Mouse (Mus musculus) bone marrow, adult 2 months (tissue): ENCODE results near the gene Trappc3. TPM values are rescaled to one million over a fixed set of nuclear protein-coding genes. Genes with fewer than 3 reads are reported as not detected.

Experiments
- H3K27ac ChIP-seq: fragments of 200-500 bp; 2 replicates; pipeline ENCODE4 v1.5.1; 2012; ENCODE audit warnings: low read depth, mild to moderate bottlenecking, control low read depth, inconsistent platforms, low read length; ENCODE audit not compliant: control insufficient read depth, poor library complexity, insufficient read depth
- H3K4me1 ChIP-seq: fragments of 200-500 bp; 2 replicates; pipeline ENCODE4 v1.6.1; 2011; ENCODE audit warnings: low read length; ENCODE audit not compliant: control insufficient read depth, insufficient read depth
- H3K4me3 ChIP-seq: fragments of 200-500 bp; replicated peaks from 2 replicates; pipeline ENCODE3; 2011; ENCODE audit warnings: mild to moderate bottlenecking, low read depth, low read length, control low read depth; ENCODE audit not compliant: control insufficient read depth
- CTCF ChIP-seq: fragments of 200-500 bp; IDR thresholded peaks from 2 replicates; pipeline ENCODE4 v1.5.1; 2011; ENCODE audit warnings: low read length, control low read depth; ENCODE audit not compliant: control insufficient read depth, insufficient read depth
- POLR2A ChIP-seq: fragments of 200-500 bp; IDR thresholded peaks from 2 replicates; pipeline ENCODE4 v1.6.1; 2011; ENCODE audit warnings: low read depth, mild to moderate bottlenecking, control low read depth, low read length, borderline replicate concordance; ENCODE audit not compliant: control insufficient read depth
- WGBS: fragments of 180-500 bp; shearing (Covaris S2); methylation state at CpG from one replicate; pipeline ENCODE4 v1.1.7; 2018; 5-methylcytosine and 5-hydroxymethylcytosine counted together
- polyA plus RNA-seq: library from polyadenylated mRNA; stranded (reverse); fragments of >200 nt; gene quantifications from 2 replicates; pipeline ENCODE4 v1.2.4, GENCODE M21; 2011; ENCODE audit warnings: low replicate concordance; ENCODE audit not compliant: missing spikeins, insufficient read depth, insufficient read length

Trappc3 gene
- polyA plus RNA-seq, 1 experiment = 32.5 TPM

- no peak overlapping the region for H3K4me3 ChIP-seq
- TF ChIP-seq POLR2A = no peak
- TF ChIP-seq CTCF = no peak
- WGBS = 83% methylated on average over 9 of the region's 9 CpGs
- H3K27ac ChIP-seq = no peak overlapping the region
- H3K4me1 ChIP-seq = no peaks in the 10 kb centered on the region
These were observed 16.4 kb downstream of the Trappc3 start for GRCm38 (mm10) chr4:126278565-126278915.

GRCm38 (mm10) chr4:126278961-126279360, 16.8 kb downstream of the Trappc3 start:
- Histone ChIP-seq H3K27ac (no peak overlapping the region), H3K4me1 (no peaks in the 10 kb centered on the region; the same call in 1 of the 2 replicates), H3K4me3 (no peak overlapping the region)
- TF ChIP-seq CTCF = no peak
- no peak for TF ChIP-seq POLR2A
- WGBS = 83% methylated on average over 9 of the region's 9 CpGs

- TF ChIP-seq CTCF (no peak), POLR2A (no peak)
- no peak overlapping the region for H3K27ac ChIP-seq
These were observed 19.6 kb downstream of the Trappc3 start for GRCm38 (mm10) chr4:126281706-126282105.

GRCm38 (mm10) chr4:126283582-126283981, 21.5 kb downstream of the Trappc3 start:
- 73% methylated on average over 8 of the region's 8 CpGs for WGBS
- no peak for TF ChIP-seq CTCF
- no peak for TF ChIP-seq POLR2A
- Histone ChIP-seq H3K4me3 (no peak overlapping the region), H3K4me1 (no peaks in the 10 kb centered on the region; the same call in none of the 2 replicates), H3K27ac (no peak overlapping the region)

More at GRCm38 (mm10) chr4:126281706-126282105, 19.6 kb downstream of the Trappc3 start:
- WGBS = 84% methylated on average over 9 of the region's 9 CpGs
- no peak overlapping the region for H3K4me3 ChIP-seq
- H3K4me1 ChIP-seq = no peaks in the 10 kb centered on the region; the same call in none of the 2 replicates

GRCm38 (mm10) chr4:126286492-126286891, 24.4 kb downstream of the Trappc3 start, which contains the start of gene Col8a2:
TSS of gene Col8a2 (plus strand) at chr4:126286793.
- Histone ChIP-seq H3K27ac (no peak within 1 kb of the TSS), H3K4me1 (no peaks in the 10 kb centered on the region; the same call in none of the 2 replicates), H3K4me3 (no peak within 1 kb of the TSS)
- no peak for TF ChIP-seq CTCF
- WGBS = 3% methylated on average over 41 of the region's 42 CpGs

GRCm38 (mm10) chr4:126287302-126287995, 25.3 kb downstream of the Trappc3 start:
- Histone ChIP-seq H3K4me3 (no peak overlapping the region), H3K27ac (no peak overlapping the region), H3K4me1 (no peaks in the 10 kb centered on the region; the same call in none of the 2 replicates)
- no peak for TF ChIP-seq CTCF
- no peak for TF ChIP-seq POLR2A
- 44% methylated on average over 11 of the region's 11 CpGs for WGBS

- 23% methylated on average over 17 of the region's 17 CpGs for WGBS
- Histone ChIP-seq H3K4me3 (no peak overlapping the region), H3K4me1 (no peaks in the 10 kb centered on the region; the same call in none of the 2 replicates), H3K27ac (no peak overlapping the region)
- no peak for TF ChIP-seq POLR2A
- no peak for TF ChIP-seq CTCF
These were observed 26.1 kb downstream of the Trappc3 start for GRCm38 (mm10) chr4:126288085-126288666.

- no peaks in the 10 kb centered on the region; the same call in 1 of the 2 replicates for H3K4me1 ChIP-seq
- 80% methylated on average over 8 of the region's 8 CpGs for WGBS
These were observed 28.2 kb downstream of the Trappc3 start for GRCm38 (mm10) chr4:126290314-126290713.

More at GRCm38 (mm10) chr4:126290314-126290713, 28.2 kb downstream of the Trappc3 start:
- H3K4me3 ChIP-seq = no peak overlapping the region
- TF ChIP-seq POLR2A (no peak), CTCF (no peak)
- H3K27ac ChIP-seq = no peak overlapping the region
